Mouse (Mus musculus) spleen, adult 2 months (tissue): ENCODE results near the gene Olfr1424. TPM values are rescaled to one million over a fixed set of nuclear protein-coding genes. Genes with fewer than 3 reads are reported as not detected.
A peak's percentile ranks its signal among the peaks of the same experiment; 100 is the strongest.

Source experiments
- DNase-seq, 2 experiments: peaks; one replicate each; pipeline versions ENCODE4 v3.0.0 to v3.0.0-alpha.2; 2012 to 2021; ENCODE audit warnings: low spot score in 2 of 2, low read depth in 1 of 2
- H3K27ac ChIP-seq: fragments of 200-500 bp; 2 replicates; pipeline ENCODE4 v1.5.1; 2012; ENCODE audit warnings: low read length, inconsistent platforms; ENCODE audit not compliant: insufficient read depth
- H3K27me3 ChIP-seq: fragments of 200-500 bp; 2 replicates; pipeline ENCODE4 v1.6.1; 2012; ENCODE audit warnings: mild to moderate bottlenecking, moderate library complexity, low read length, inconsistent platforms; ENCODE audit not compliant: control insufficient read depth, insufficient read depth
- H3K36me3 ChIP-seq: fragments of 200-500 bp; 2 replicates; pipeline ENCODE4 v1.6.1; 2012; ENCODE audit warnings: mild to moderate bottlenecking, low read length, inconsistent platforms; ENCODE audit not compliant: control insufficient read depth, insufficient read depth
- H3K4me1 ChIP-seq: fragments of 200-500 bp; 2 replicates; pipeline ENCODE4 v1.6.1; 2011; ENCODE audit warnings: inconsistent platforms; ENCODE audit not compliant: control insufficient read depth, insufficient read depth, insufficient read length
- H3K4me3 ChIP-seq: fragments of 200-500 bp; 2 replicates; pipeline ENCODE4 v1.5.1; 2011; ENCODE audit warnings: mild to moderate bottlenecking, inconsistent platforms; ENCODE audit not compliant: insufficient read depth, insufficient read length; ENCODE audit errors: extremely low read depth
- CTCF ChIP-seq: fragments of 200-500 bp; IDR thresholded peaks from 2 replicates; pipeline ENCODE4 v1.5.1; 2011; ENCODE audit warnings: mild to moderate bottlenecking, inconsistent platforms; ENCODE audit not compliant: insufficient read depth, insufficient read length, insufficient replicate concordance; ENCODE audit errors: extremely low read depth
- POLR2A ChIP-seq: fragments of 200-500 bp; IDR thresholded peaks from 2 replicates; pipeline ENCODE4 v1.6.1; 2011; ENCODE audit warnings: low read depth, low read length, inconsistent platforms
- WGBS: fragments of 180-500 bp; shearing (Covaris S2); methylation state at CpG from one replicate; pipeline ENCODE4 v1.1.7; 2018; 5-methylcytosine and 5-hydroxymethylcytosine counted together
- polyA plus RNA-seq: library from polyadenylated mRNA; depleted of rRNA; stranded (reverse); fragments of >200 nt; gene quantifications from 2 replicates; pipeline ENCODE4 v1.2.3, GENCODE M21; 2012

The Olfr1424 gene
- polyA plus RNA-seq, 1 experiment = not detected

DNA sequence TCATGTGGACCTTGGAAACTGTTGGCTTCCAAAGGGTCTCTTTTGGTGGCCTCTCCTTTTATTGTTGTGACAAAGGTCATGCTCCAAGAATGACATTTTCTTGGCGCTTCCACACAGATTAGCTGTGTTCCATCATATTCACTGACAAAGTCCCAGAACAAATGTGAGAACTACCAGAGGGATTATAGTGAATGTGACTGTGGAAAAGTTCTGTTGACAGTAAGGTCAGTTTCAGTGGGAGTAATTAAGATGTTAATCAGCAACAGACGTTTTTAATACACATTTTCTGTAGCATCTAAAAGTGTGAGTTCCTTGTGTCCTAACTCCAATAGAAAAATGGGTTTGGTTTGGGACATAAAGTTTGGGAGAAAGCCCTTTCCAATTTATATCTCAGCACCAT is 21.3 kb downstream of the Olfr1424 start, which contains the start of gene Olfr1423:
Gene Olfr1423, minus strand, starts transcription at position 101 of the 400 bp plus-strand sequence.
- Histone ChIP-seq H3K4me3 (no peak within 1 kb of the TSS), H3K27ac (no peak within 1 kb of the TSS), H3K27me3 (no peaks in the 10 kb centered on the region), H3K4me1 (no peaks in the 10 kb centered on the region), H3K36me3 (no peaks in the 10 kb centered on the region)
- no peak for TF ChIP-seq CTCF
- no peak for TF ChIP-seq POLR2A
- WGBS = 73% methylated on average over 2 of the region's 2 CpGs
- DNase-seq = no peak

DNA sequence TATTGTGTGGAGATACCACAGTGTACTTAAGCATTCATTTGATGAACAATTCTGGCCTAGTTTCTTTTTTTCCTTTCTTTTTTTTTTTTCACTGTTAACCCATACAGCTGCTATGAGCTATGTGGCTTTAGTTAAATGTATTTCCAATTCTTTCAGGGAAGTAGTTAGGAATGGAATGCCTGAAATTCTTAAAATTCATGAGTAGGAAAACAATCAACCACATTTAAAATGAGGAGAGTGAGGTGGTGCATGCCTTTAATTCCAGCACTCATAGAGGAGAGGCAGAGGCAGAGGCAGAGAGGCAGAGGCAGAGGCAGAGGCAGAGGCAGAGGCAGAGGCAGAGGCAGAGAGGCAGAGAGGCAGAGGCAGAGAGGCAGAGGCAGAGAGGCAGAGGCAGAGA is 24.8 kb downstream of the Olfr1424 start:
- TF ChIP-seq CTCF (no peak), POLR2A (no peak)
- no peaks in the 10 kb centered on the region for H3K27me3 ChIP-seq
- no peak overlapping the region for H3K27ac ChIP-seq
- no peak for DNase-seq
- H3K4me1 ChIP-seq = no peaks in the 10 kb centered on the region
- no peak overlapping the region for H3K4me3 ChIP-seq
- no peaks in the 10 kb centered on the region for H3K36me3 ChIP-seq

DNA sequence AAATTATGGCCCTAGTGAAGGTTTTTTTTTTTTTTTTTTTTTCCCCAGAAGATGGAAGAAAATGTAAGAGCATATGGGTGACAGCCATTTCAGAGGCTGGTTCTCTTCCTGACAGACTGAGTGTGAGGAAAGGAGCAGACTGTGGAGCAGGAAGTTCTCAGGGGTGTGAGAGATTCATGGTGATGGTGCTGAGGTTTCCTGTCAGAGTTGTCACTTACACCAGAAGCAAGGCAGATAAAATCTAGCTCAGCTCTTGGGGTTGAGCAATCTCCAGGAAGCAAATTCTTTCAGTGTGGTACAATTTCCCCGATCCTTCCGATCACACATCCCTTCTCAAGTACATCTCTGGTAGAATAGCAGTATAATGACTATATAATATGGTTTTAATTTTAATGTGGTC is 35.9 kb downstream of the Olfr1424 start:
- no peaks in the 10 kb centered on the region for H3K27me3 ChIP-seq
- peaks cover 4% of the 10 kb centered on the region; the same call in 1 of the 2 replicates for H3K4me1 ChIP-seq
- TF ChIP-seq POLR2A (no peak), CTCF (no peak)
- 9% methylated on average over 2 of the region's 2 CpGs for WGBS
- H3K4me3 ChIP-seq = no peak overlapping the region
- no peak overlapping the region for H3K27ac ChIP-seq
- no peak for DNase-seq
- no peaks in the 10 kb centered on the region for H3K36me3 ChIP-seq

DNA sequence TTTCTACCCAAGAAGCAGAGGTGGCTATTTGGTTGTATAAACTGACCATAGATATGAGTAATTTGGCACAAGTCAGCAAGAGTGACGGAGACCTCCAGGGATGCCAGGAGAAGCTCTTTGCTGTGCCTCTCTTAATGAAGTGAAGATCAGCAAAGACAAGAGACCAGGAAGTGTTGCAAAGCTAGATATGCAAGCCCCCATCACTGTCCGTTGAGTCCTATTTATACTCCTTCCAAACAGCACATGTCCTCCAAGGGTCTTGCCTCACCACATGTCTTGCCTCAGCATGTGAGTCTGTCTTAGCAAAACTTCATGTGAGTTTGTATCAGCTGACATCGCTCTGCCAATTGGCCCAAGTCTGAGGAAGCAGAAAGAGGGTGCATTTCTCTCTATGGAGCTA is 37.1 kb downstream of the Olfr1424 start:
- no peak for TF ChIP-seq CTCF
- no peak for TF ChIP-seq POLR2A
- H3K27ac ChIP-seq = no peak overlapping the region
- H3K4me1 ChIP-seq = peaks cover 4% of the 10 kb centered on the region; the same call in 1 of the 2 replicates
- WGBS = 82% methylated on average over 3 of the region's 3 CpGs
- H3K27me3 ChIP-seq = no peaks in the 10 kb centered on the region
- DNase-seq = no peak
- H3K4me3 ChIP-seq = no peak overlapping the region
- no peaks in the 10 kb centered on the region for H3K36me3 ChIP-seq

DNA sequence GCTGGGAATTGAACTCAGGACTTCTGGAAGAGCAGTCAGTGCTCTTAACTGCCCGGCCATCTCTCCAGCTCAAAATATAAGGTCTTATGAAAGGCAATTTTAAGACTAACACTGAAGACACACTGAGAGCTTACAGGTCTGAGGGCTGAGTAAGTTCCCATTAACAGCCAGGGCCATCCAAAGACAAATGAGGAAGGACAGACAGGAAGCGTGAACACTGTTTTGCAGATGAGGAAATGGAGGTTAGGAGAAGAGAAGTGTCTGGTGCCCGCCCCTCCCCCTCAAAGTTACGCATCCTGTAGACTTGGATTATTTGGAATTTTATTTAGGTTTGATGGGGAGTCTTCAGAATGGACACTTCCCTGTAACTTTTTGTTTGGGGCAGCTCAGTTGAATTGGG is 38.3 kb downstream of the Olfr1424 start:
- DNase-seq = no peak
- no peaks in the 10 kb centered on the region for H3K27me3 ChIP-seq
- 50% methylated on average over 4 of the region's 4 CpGs for WGBS
- H3K27ac ChIP-seq = no peak overlapping the region
- H3K4me3 ChIP-seq = no peak overlapping the region
- H3K36me3 ChIP-seq = no peaks in the 10 kb centered on the region
- TF ChIP-seq CTCF (no peak), POLR2A (no peak)
- H3K4me1 ChIP-seq = peaks cover 4% of the 10 kb centered on the region; the same call in 1 of the 2 replicates

DNA sequence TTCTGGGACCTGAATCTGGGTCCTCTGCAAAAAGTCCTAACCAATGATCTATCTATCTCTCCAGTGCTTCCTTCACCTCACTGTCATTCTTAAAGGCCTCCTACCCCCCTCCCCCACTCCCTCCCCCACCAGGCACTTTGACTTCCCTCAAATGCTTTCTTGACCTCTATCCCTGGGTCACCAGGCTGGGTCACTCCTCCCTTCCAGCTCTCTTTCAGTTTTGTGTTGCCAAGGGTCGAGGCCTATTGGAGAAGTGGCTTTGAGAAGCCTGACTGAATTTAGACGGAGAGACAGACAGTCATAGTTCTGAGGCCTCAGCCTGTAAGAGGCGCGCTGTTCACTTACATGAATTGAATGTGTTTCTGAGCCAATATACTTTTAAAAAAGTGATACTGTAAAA is 46.3 kb downstream of the Olfr1424 start:
- 85% methylated on average over 4 of the region's 4 CpGs for WGBS
- H3K36me3 ChIP-seq = no peaks in the 10 kb centered on the region
- no peak overlapping the region for H3K4me3 ChIP-seq
- DNase-seq = no peak
- H3K27me3 ChIP-seq = no peaks in the 10 kb centered on the region
- H3K4me1 ChIP-seq = no peaks in the 10 kb centered on the region
- H3K27ac ChIP-seq = no peak overlapping the region
- TF ChIP-seq POLR2A (no peak), CTCF (no peak)

DNA sequence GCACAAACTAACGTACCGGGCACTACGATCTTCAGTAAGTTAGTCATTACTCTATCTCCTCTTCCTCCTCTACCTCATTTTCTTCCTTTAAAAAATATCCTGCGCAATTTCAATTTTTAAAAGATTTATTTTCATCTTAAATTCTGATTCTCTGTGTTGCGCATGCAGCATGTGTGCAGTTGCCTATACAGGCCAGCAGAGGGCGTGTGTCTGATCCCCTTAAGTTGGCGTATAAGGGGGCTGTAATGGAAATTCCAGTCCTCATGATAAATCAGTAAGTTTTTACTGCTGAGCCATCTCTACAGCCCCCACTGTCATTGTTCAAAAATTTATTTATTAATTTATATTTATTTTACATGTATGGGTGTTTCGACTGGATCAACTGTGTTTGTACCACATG is 46.8 kb downstream of the Olfr1424 start:
- Histone ChIP-seq H3K27ac (no peak overlapping the region), H3K36me3 (no peaks in the 10 kb centered on the region), H3K4me1 (no peaks in the 10 kb centered on the region), H3K27me3 (no peaks in the 10 kb centered on the region), H3K4me3 (no peak overlapping the region)
- no peak for DNase-seq
- 85% methylated on average over 8 of the region's 8 CpGs for WGBS
- TF ChIP-seq POLR2A (no peak), CTCF (no peak)

DNA sequence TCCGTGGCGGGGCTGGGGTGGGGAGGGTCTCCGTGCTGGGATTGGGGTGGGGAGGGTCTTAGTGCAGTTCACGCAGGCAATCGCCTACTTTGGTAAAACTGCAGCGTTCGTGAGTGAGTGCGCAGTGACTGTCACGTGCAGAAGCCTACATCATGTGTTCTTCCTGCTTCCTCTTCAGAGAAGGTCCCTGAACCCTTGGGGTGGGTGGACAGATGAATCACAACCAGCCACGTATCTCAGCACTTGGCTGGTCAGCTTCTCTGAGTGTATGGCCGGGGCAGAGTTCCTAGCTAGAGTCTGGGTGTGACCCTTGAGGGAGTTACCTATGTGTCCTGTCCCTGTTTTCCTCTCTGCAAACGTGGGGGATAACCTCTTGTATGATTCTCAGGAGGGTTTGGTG is 49.3 kb downstream of the Olfr1424 start:
- 1% methylated on average over 12 of the region's 12 CpGs for WGBS

More for the DNA sequence above, 49.3 kb downstream of the Olfr1424 start:
- H3K27ac ChIP-seq = peak overlapping the region; percentile 15
- no peaks in the 10 kb centered on the region for H3K36me3 ChIP-seq
- no peak; the same call in none of the 2 replicates for TF ChIP-seq POLR2A
- no peak for TF ChIP-seq CTCF
- H3K4me1 ChIP-seq = no peaks in the 10 kb centered on the region
- peak in 1 of 2 experiments; percentile 60 for DNase-seq
- peak overlapping the region; percentile 34; the same call in 1 of the 2 replicates for H3K4me3 ChIP-seq
- no peaks in the 10 kb centered on the region for H3K27me3 ChIP-seq
